ENCODE assay signal across 16 mouse cellular contexts in genomic region chr9:84283296-84283695, GRCm38 (mm10).
"Had no signal": no experiment of that assay in that cellular context is flagged by ENCODE, and none has a peak within 500 bp of the region (broad histone marks: within the 10 kb centered on the region; RNA-seq: fewer than 3 reads in every experiment).

No protein-coding gene starts in this region.

- H3K27me3 ChIP-seq: neural tube, embryonic 12.5 days; neural tube, embryonic 13.5 days; neural tube, embryonic 15.5 days; stomach, embryonic 15.5 days had no signal

- H3K9ac ChIP-seq: neural tube, embryonic 12.5 days; neural tube, embryonic 13.5 days; neural tube, embryonic 15.5 days; stomach, embryonic 15.5 days had no signal

- DNase-seq: retina, postnatal 1 day; right cerebral cortex, adult 18-20 months; right cerebral cortex, postnatal 14 days; right cerebral cortex, postnatal 25 days; right cerebral cortex, postnatal 4 days; spleen, adult 18-20 months; thymus, adult 18-20 months; thymus, adult 2 months; thymus, postnatal 14 days; thymus, postnatal 25 days; thymus, postnatal 4 days had no signal

- H3K4me3 ChIP-seq: neural tube, embryonic 12.5 days; neural tube, embryonic 13.5 days; neural tube, embryonic 15.5 days; stomach, embryonic 15.5 days had no signal

- H3K27ac ChIP-seq: neural tube, embryonic 12.5 days; neural tube, embryonic 13.5 days; neural tube, embryonic 15.5 days; stomach, embryonic 15.5 days; stomach, postnatal 0 days had no signal

- H3K4me1 ChIP-seq: stomach, embryonic 15.5 days had no signal

- H3K36me3 ChIP-seq: neural tube, embryonic 12.5 days; neural tube, embryonic 13.5 days; neural tube, embryonic 15.5 days; stomach, embryonic 15.5 days had no signal

- H3K9me3 ChIP-seq: neural tube, embryonic 15.5 days; stomach, embryonic 15.5 days had no signal

- H3K4me2 ChIP-seq: neural tube, embryonic 12.5 days; neural tube, embryonic 13.5 days; neural tube, embryonic 15.5 days; stomach, embryonic 15.5 days had no signal
